Mouse (Mus musculus) ES-E14 (cell line): ENCODE data around the gene D7Ertd443e. TPM values are rescaled to one million over a fixed set of nuclear protein-coding genes. Genes with fewer than 3 reads are reported as not detected.
A peak's percentile ranks its signal among the peaks of the same experiment; 100 is the strongest.

Source experiments
- DNase-seq: peaks from one replicate; pipeline ENCODE4 v3.0.0-alpha.2; 2013; ENCODE audit warnings: low read depth, low spot score
- H3K27ac ChIP-seq: 2 replicates; pipeline ENCODE4 v1.5.1; 2012; ENCODE audit warnings: low read depth, mild to moderate bottlenecking, low read length, moderate library complexity, mixed read lengths; ENCODE audit not compliant: poor library complexity, insufficient read depth, severe bottlenecking
- H3K36me3 ChIP-seq: 2 replicates; pipeline ENCODE4 v1.6.1; 2012; ENCODE audit warnings: mild to moderate bottlenecking, low read length, moderate library complexity, mixed read lengths; ENCODE audit not compliant: control insufficient read depth, poor library complexity, insufficient read depth, severe bottlenecking
- H3K4me1 ChIP-seq, 2 experiments: fragments of 150-350 bp in 1 of 2; sonication (generic) in 1 of 2; 2 replicates each; pipeline ENCODE4 v1.6.1; 2012; ENCODE audit warnings: low read length in 2 of 2, mild to moderate bottlenecking in 1 of 2, mixed read lengths in 1 of 2; ENCODE audit not compliant: control insufficient read depth in 2 of 2, insufficient read depth in 2 of 2, poor library complexity in 1 of 2
- H3K4me3 ChIP-seq, 2 experiments: fragments of 150-350 bp in 1 of 2; sonication (generic) in 1 of 2; 2 replicates each; pipeline ENCODE4 v1.5.1; 2012; ENCODE audit warnings: low read length in 2 of 2, low read depth in 1 of 2, mild to moderate bottlenecking in 1 of 2, mixed read lengths in 1 of 2; ENCODE audit not compliant: insufficient read depth in 1 of 2, poor library complexity in 1 of 2, severe bottlenecking in 1 of 2
- H3K9ac ChIP-seq: 2 replicates; pipeline ENCODE4 v1.6.1; 2012; ENCODE audit warnings: low read depth, mild to moderate bottlenecking, low read length, mixed read lengths; ENCODE audit not compliant: poor library complexity, insufficient read depth, severe bottlenecking
- H3K9me3 ChIP-seq: fragments of 150-350 bp; sonication (generic); 2 replicates; pipeline ENCODE4 v1.6.1; 2012; ENCODE audit warnings: low read depth, mild to moderate bottlenecking, low read length; ENCODE audit not compliant: control insufficient read depth, insufficient read depth
- CHD2 ChIP-seq: IDR thresholded peaks from 2 replicates; pipeline ENCODE4 v1.6.1; 2014; ENCODE audit warnings: mild to moderate bottlenecking, low read depth, low read length, inconsistent platforms
- HCFC1 ChIP-seq: IDR thresholded peaks from 2 replicates; pipeline ENCODE4 v1.6.1; 2012; ENCODE audit warnings: low read length, inconsistent platforms, borderline replicate concordance; ENCODE audit not compliant: insufficient read depth
- MAFK ChIP-seq: IDR thresholded peaks from 2 replicates; pipeline ENCODE4 v1.6.1; 2014; ENCODE audit warnings: mild to moderate bottlenecking, low read depth, low read length, inconsistent platforms; ENCODE audit not compliant: insufficient read depth
- ZC3H11A ChIP-seq: IDR thresholded peaks from 2 replicates; pipeline ENCODE4 v1.6.1; 2012; ENCODE audit warnings: low read depth, mild to moderate bottlenecking, inconsistent platforms, low read length, borderline replicate concordance
- ZNF384 ChIP-seq: IDR thresholded peaks from 2 replicates; pipeline ENCODE4 v1.6.1; 2012; ENCODE audit warnings: low read depth, low read length, inconsistent platforms
- in situ Hi-C, 2 experiments: fragments of 600-800 bp; cut with MboI; formaldehyde crosslinking; loops; one replicate each; pipeline ENCODE4 v1.15.1; 2025; ENCODE audit warnings: low sequenced_read_pairs in 2 of 2, inconsistent platforms in 1 of 2; ENCODE audit not compliant: unreplicated experiment in 2 of 2
- total RNA-seq: library from RNA; depleted of rRNA; stranded (reverse); fragments of 300-350 nt; gene quantifications from 2 replicates; pipeline ENCODE4 v1.2.3, GENCODE M21; 2012; rRNA removed

The D7Ertd443e gene
- total RNA-seq, 1 experiment = not detected

GRCm38 (mm10) chr7:134224741-134225612 is 160.5 kb downstream of the D7Ertd443e start:
- Histone ChIP-seq H3K4me1 (no peaks in the 10 kb centered on the region; a peak in 1 of 4 replicates), H3K36me3 (no peaks in the 10 kb centered on the region), H3K9ac (peak overlapping the region; percentile 47), H3K27ac (no peak overlapping the region), H3K4me3 (peak overlapping the region; percentile 63 to 76), H3K9me3 (no peaks in the 10 kb centered on the region)
- TF ChIP-seq ZNF384 (0 out of 2 replicates have a peak, but pooled peaks have one; percentile 20), ZC3H11A (no peak)
- DNase-seq = no peak
- in situ Hi-C loops = loop anchor here in 1 of 2 experiments (10.0 kb wide), 1 partner anchor 370 kb away; no protein-coding TSS in a partner anchor

- H3K9me3 ChIP-seq = no peaks in the 10 kb centered on the region
- no peak for TF ChIP-seq HCFC1
- TF ChIP-seq ZNF384 = no peak
- no peak for TF ChIP-seq ZC3H11A
- TF ChIP-seq CHD2 = no peak
- TF ChIP-seq MAFK = no peak
- no peak for DNase-seq
- H3K27ac ChIP-seq = no peak overlapping the region
- peak overlapping the region; percentile 31; the same call in 1 of the 2 replicates for H3K9ac ChIP-seq
- H3K36me3 ChIP-seq = no peaks in the 10 kb centered on the region
- H3K4me3 ChIP-seq = peak overlapping the region; percentile 63 to 76; a peak in 3 of 4 replicates
- no peaks in the 10 kb centered on the region; a peak in 1 of 4 replicates for H3K4me1 ChIP-seq
- in situ Hi-C loops = loop anchor here in 1 of 2 experiments (10.0 kb wide), 1 partner anchor 370 kb away; no protein-coding TSS in a partner anchor
Measured at GRCm38 (mm10) chr7:134224421-134224740, 161.1 kb downstream of the D7Ertd443e start.

- H3K4me1 ChIP-seq = no peaks in the 10 kb centered on the region; a peak in 1 of 4 replicates
- H3K4me3 ChIP-seq = no peak overlapping the region
- H3K36me3 ChIP-seq = no peaks in the 10 kb centered on the region
- TF ChIP-seq CHD2 = no peak
- TF ChIP-seq ZC3H11A = peak; percentile 54; the same call in 1 of the 2 replicates
- TF ChIP-seq MAFK = no peak
- in situ Hi-C loops = loop anchor here in 1 of 2 experiments (10.0 kb wide), 1 partner anchor 369 kb away; no protein-coding TSS in a partner anchor
- H3K9me3 ChIP-seq = no peaks in the 10 kb centered on the region
- no peak overlapping the region for H3K27ac ChIP-seq
- peak; percentile 73 for DNase-seq
- H3K9ac ChIP-seq = no peak overlapping the region
Measured at GRCm38 (mm10) chr7:134223444-134224161, 161.9 kb downstream of the D7Ertd443e start.

Other genes starting within 250 kb of the D7Ertd443e start
- 2.1 and 3.9 TPM in 2 replicates for gene Adam12, start 153.5 kb downstream of the D7Ertd443e start, total RNA-seq